10 mouse cellular contexts compared by ENCODE assay signal in the genomic region with DNA sequence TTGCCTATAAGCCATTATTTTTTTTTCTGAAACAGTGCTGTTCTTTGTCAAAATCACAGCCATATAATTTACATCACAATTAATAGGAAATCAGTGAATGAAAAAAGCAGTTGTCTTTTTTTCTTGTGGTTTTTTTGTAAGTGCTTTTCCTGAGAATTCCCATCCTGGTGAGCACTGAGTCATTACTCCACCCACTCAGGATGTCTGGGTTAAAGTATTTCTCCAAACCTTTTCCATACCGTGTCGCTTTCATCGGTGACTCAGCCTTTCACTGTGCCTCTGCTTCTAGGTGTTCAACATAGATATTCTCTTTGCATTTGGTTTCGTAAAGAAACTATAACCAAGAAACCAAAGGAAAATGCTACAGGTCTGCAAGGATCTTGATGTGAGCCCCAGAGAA.
"Had no signal": no experiment of that assay in that cellular context is flagged by ENCODE, and none has a peak within 500 bp of the region (broad histone marks: within the 10 kb centered on the region; RNA-seq: fewer than 3 reads in every experiment).

No protein-coding gene starts in this region.

- H3K4me1 ChIP-seq: kidney, embryonic 15.5 days; limb, embryonic 13.5 days; stomach, embryonic 15.5 days had no signal

- H3K27ac ChIP-seq: kidney, embryonic 15.5 days; left cerebral cortex, adult 2 months; limb, embryonic 13.5 days; liver, embryonic 14.5 days; midbrain, embryonic 12.5 days; stomach, embryonic 15.5 days had no signal

- DNase-seq: kidney, adult 2 months; kidney, postnatal 14 days; lung, adult 18-20 months; thymus, postnatal 14 days had no signal

- H3K4me3 ChIP-seq: kidney, embryonic 15.5 days; left cerebral cortex, adult 2 months; limb, embryonic 13.5 days; midbrain, embryonic 12.5 days; stomach, embryonic 15.5 days had no signal

- H3K36me3 ChIP-seq: kidney, embryonic 15.5 days; limb, embryonic 13.5 days; midbrain, embryonic 12.5 days; stomach, embryonic 15.5 days had no signal

- H3K27me3 ChIP-seq: kidney, embryonic 15.5 days; midbrain, embryonic 12.5 days; stomach, embryonic 15.5 days had no signal
